Mouse (Mus musculus) right cerebral cortex, postnatal 25 days (tissue): Measurements from ENCODE around the gene Lyrm9.

Source experiments
- DNase-seq: peaks from one replicate; pipeline ENCODE4 v3.0.0; 2022

Gene Lyrm9

DNA sequence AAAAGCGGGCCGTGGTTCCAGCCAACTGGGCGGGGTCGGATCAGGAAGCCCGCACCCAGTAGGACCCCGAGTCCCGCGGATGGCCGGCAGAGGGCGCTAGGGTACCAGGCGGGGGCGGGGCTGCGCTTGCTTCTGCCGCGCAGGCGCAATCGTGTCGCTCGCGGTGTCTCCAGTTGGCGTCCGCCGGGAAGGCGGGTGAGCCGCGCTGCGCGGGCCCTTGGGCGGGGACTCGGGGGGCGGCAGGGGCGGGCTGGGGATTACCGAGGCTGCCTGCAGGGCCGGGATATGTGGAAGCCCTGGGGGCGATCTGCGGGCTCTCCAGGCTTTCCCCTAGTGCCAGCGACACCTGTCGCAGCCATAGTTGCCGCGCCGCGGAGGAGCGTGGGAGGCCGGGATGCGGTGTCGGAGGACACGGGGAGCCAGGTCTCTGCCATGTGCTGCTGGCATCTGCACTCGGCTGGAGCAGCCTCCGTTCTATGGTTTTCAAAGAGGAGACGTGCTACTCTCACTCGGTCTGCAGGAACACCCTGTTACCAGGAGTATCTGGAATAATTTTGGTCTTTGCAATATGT is at the start of gene Lyrm9:
Lyrm9 (plus strand) TSS at position 143 of the 572 bp plus-strand sequence.
- DNase-seq = peak; percentile 95

DNA sequence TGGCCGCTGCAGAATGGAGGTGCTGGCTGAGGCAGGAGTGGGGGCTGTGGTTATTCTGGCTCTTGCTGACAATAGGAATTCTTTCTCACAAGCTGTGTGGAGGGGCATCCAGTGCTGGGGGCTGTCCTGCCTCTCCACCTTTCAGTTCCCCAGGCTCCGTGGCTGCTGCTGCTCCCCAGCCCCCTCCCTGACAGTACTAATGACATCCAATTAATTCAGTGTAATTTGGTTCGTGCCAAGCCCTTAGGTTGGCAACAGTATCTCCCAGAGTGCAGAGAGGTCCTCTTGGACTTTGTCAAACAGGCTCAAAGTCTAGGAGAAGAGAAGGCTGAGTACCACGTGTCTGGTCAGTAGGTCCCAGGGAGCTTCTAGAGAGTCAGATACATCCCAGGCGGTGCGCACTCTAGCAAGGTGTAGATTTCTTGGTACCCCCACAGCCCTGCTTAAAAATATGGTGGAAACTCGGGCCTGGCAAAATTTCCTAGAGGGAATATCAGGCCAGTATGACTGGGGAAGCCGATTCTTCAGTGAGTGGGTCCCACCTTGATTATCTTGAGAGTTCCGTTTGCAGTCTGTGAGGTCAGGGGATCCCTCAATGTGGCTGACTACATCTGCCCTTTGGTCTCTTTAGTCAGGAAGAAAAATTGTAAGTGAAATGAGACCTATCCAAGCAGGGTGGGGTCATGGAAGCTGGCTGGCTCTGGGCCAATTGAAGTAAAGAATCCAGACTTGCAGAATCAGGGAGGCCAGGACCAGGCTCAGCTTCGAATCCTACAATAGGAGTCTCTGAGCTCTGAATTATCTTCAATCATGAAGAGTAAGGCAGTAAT is 48.3 kb upstream of the Lyrm9 start:
- no peak for DNase-seq

DNA sequence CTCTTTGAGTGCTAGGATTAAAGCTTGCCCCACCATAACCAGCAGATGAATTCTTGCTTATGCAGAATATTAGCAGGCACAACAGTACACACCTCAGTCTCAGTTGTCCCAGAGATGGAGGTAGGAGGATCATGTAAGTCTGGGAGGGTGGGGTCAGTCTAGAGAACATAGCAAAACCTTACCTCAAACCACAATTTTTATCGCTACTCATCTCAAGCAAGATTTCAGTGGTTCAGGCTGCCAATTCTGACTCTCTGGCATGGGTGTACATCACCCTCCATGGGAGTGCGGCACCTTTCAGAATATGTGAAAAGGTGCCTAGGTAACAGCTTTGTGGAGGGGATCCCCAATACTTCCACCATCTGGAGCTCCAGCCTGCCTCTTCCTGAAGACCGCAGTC is 46.4 kb upstream of the Lyrm9 start:
- no peak for DNase-seq

DNA sequence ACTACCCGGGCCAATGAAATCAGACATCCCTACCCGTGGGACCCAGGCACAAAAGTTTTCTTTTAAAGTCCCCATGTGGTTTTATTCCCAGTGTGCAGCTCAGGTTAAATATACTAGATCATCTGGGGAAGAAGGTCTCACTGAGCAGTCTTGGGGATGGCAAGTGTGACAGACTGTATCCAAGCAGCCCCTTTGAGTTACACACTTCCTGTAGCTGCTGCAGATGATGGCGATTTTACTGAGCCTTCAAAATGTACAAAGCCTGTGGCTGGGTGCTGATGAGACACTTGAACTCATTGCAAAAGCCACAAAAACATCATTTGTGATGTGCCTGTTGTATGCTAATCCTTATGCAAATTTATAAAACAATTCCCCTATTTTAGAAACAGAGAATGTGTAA is 45.8 kb upstream of the Lyrm9 start:
- DNase-seq = no peak

DNA sequence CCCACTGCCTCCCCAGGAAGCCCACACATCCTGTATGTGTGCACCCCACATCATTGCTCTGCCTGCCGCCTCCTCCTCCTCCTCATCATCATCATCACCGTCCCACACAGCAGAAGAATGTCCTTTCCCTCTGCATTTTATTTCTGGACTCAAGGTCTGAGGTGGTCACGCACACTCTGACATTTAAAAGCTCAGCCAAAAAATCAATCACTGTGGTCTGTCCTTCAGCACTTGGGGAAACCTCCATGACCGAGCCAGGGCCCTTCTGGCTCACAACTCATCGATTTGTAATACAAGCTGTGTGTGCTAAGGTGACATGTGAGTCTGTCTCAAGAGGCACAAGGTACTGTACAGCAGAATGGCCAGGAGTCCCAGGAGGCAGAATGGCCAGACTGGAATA is 44.1 kb upstream of the Lyrm9 start:
- DNase-seq = no peak

DNA sequence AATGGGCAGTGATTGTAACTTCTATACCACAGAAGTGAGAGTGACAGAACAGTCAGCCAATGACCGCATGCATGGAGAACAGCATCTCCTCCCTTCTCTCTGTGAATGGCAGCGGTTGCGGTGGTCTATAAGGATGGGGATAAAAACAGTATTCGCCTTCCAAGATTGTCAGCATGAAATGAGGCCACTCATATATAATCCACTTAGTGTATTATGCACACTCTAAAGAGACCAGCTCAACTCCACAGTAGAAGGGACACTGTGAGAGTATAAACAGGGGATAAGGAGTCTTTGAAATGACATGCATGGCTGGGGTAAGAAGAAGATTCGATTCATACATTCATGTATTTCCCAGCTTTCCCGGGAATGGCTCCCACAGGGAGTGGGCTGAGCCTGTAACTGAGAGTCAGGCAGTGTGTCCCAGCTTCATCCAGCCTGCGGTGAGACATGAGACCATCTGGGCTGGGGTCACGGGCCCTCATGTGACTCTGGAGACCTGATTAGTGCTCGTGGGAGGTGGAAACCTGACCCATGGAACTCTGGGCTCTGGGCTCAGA is 43.5 kb upstream of the Lyrm9 start:
- DNase-seq = no peak

DNA sequence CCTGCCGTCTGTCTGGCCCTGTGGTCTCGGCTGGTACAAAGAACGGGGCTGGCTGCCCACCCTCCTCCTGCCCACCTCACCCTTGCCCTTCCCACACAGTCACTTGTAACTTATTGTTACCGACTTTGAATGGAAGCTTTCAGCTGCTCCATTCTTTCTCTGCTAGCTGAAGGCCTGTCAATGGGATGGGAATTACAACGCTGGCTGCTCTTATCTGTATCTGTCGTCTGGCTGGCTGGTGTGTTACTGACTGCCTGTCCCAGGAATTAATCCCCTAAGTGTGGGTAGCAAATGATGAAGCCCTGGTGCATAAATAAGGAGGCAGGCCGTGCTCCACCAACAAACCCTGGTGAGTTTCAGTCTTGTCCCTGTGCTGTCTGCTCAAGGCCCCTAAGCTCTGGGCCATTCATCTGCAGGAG is 40.4 kb upstream of the Lyrm9 start:
- no peak for DNase-seq

DNA sequence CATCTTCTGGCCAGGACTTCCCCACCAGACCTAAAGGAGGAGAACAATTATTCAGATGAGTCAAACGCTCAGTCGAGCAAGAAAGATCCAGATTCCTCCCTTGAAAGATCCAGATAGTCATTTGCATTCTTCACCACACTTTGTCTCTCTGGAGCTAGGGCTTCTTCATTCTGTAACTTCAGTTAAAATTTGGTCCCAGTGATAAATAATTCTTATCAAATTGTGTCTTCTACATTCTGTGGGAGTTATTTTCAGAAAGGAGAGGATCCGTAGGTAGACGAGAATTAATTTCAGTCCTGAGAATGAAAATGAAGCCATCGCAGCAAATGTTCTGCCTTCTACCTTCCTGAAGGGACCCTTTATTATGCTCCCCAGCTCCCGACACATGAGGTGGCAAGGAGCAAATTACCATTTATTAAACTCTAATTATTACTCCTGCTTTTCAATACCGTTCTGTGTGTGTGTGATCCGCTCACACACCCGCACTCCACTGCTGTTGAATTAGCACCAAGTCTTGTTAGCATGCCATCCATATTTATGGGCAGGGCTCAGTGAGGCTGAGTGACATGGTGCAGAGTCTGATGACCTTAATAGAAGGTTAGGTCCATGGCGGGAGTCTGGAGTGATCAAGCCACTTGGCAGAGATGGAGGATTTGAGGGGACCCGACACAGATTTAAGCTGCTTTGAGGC is 36.9 kb upstream of the Lyrm9 start:
- no peak for DNase-seq

DNA sequence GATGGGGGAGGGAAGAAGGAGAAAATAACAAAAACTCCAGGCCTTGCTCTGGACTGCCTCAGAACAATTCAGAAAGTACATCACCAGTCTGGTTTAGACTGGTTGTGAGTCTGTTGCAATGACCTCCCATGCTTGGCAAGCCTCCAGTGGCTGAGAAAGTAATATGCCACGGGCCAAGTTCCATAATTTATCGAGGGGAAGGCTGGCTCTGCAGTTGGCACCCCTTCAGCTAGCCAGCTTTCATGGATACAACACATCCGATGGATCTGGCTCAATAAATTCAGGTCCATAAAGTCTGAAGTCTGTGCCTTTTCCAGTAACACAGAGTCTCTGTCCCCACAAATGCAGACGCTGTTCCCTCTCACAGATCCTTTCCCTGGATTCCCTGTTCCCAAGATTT is 34.8 kb upstream of the Lyrm9 start:
- DNase-seq = no peak

DNA sequence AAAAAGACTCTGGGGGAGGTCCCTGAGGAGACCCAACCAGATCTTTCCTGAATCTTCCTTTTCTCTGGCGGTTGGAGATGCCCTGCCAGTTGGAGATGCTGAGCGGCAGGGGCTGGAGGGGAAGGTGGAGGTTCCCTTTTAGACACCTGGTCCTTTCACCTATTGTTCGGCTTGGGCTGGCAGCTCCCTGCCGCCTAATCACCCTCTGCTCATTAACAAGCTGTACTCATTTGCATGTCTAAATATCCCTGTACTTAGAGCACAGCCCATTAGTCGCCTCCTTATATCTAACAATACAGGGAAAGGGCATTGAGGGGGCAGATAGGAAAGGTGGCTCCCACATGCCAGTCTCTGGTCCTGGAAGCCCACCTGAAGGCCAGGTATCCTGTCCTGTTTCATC is 34.3 kb upstream of the Lyrm9 start:
- DNase-seq = peak; percentile 28

DNA sequence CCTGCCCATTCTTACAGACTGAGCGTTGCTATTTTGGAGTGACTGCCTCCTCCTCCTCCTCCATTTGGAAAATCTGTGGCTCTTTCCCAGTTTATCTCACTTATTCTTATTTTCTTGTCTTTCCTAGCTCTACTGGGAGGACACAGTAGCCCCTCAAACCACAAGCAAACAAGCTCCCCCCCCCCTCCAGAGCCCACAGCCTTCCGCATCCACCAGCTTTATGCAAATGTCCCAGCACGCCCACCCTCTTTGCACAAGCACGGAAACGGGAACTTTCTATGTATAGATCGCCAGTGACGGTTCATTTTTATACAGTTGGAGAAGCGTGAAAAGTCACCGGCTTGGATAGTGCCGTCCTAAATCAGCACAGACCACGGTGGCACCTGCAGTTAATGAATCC is 33.9 kb upstream of the Lyrm9 start:
- peak; percentile 70 for DNase-seq

DNA sequence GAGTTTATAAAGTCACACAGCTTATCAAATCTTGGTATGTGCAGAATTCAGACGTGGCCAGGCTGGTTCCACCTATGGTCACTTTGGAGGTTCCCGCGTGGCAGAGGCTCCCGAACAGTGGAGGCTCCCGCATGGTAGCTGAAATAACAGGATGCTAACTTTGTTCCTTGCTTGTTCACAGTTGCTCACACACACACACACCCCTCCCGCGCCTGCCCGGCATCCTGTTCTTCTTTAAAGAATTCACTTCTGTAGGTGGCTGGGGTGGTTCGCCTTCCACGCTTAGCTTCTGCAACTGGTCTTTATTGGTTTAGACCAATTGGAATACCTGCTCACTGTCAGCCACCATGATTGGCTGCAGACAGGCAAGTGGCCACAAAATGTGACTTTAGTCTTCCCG is 33.3 kb upstream of the Lyrm9 start:
- DNase-seq = peak; percentile 41

DNA sequence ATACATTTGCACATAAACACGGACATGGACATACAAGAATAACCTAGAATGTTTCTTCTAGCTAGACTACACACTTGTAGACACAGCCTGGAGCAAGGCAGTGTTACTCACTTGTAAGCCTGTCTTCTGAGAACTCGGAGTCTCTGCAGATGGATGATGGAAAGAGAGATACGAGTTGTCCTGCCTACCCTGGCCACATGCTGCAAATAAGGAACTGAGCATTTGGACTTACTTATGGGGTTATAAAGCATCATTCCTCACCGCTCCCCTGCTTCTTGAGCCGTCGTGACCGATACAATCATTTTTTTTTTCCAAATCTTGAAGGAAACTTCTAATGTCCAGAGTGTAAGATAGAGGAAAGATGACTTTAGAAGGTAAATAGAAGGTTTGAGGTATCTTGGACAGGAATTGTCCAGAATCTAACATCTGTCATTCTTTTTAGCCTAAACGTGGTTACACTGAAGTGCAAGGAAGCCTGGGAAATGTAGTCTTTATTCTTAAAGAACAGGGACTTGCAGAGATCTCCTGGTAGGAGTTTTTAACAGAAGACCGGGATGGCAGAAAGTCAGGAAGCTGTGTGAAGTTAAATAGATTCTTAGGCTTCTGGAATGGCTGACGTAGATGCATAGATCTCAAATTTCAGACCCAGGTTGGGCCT is 30.2 kb upstream of the Lyrm9 start:
- DNase-seq = no peak

DNA sequence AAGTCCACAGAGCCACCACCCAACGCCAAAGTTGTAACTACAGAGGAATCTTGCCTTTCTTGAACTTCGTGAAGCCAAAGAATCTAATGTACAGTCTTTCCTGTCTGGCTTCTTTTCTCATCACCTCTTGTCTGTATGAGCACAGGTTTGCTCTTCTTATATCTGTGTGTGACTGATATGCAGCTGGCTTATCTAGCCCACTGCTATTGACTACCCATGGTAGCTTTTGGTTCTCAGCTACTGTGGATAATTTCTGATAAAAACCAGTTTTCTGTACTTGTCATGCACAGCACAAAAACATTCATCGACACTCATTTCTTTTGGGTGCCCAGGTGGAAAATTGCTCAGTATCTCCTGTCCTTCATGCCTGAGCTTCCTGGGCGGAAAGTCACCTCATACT is 25.3 kb upstream of the Lyrm9 start:
- no peak for DNase-seq

DNA sequence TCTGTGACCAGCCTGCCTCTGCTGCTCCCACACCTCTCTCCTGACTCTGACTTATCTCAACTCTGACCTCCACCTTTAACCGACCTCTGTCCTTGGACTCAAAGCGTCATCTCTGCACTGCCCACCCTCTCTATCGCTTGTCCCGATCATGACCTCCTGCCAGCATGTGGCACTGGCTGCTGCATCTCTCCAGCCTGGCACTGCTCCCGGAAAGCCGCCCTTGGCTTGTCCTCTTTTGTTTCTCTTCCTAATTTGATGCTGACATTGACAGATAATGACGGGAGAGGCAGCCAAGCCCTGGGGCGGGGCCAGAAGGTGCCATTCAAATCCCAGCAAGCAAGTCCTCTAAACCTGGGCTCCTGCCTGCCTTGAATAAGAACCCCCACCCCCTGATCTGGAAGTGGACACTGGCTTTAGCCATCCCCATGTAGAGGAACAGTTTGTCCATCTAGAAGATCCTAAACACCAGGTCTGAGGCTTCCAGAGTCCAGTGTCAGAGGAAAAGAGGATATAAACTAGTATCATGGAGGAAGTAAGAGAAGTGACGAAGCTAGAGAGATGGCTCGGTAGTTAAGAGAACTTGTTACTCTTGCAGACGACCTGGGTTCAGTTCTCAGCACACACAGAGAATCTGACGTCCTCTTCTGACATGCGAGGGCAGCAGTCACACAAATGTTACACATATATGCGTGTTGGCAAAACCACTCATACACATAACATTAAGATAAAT is 22.6 kb upstream of the Lyrm9 start:
- DNase-seq = no peak

DNA sequence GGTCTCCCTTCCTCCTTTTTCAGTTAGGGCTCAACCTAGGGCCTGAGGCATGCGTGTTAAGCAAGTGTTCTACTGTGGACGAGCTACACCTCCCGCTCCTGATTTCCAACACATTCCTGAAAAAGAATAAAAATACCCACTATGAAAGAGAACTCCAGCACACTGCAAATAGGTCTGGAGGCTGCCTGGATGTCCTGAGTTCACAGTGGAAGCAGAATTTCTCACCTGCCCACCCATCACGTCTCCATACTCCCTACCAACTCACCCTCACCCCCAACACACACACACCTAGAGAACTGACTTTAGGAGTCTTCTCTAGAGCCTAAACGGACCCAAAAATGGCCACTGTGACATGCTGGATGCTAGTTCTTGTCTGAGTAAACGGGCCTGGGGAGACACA is 21.8 kb upstream of the Lyrm9 start:
- DNase-seq = no peak

DNA sequence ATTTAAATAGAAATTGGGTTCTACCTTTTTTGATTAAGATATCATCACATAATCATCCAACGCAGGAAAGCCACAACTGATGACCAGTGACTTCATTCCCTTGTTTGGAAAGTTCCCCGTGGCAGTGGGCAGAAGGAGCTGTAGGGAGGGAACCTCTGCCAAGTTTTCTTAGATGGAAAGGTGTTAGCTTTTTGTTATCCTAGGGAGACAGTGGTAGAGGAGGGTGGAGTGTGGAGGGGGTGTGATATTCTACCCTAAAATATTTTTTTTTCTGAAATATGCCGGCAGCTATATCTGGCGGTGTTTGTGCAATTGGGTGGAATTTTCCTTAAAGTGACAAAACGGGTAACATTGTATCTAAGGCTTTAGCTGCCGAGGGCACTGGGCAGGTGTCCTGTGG is 21.2 kb upstream of the Lyrm9 start:
- no peak for DNase-seq

DNA sequence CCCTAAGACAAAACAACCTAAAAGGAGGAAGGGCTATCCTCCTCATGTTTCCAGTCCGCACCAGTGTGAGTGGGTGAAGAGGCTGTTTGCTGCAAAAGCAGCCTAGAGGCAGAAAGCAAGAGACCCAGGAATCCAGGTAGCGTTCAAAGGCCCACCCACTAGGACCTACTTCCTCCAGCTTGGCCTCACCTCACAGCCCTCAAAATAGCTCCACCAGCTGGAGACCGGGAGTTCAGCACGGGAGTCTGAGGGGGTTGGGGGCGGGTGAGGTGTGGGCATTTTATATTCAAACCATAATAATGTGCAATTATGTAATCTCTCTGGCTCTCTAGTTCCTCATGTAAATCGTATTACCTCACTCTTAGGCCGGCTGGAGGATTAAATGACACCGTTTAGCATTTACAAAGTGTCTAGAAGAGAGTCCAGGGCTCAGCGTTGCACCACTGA is 20.7 kb upstream of the Lyrm9 start:
- DNase-seq = peak; percentile 69

DNA sequence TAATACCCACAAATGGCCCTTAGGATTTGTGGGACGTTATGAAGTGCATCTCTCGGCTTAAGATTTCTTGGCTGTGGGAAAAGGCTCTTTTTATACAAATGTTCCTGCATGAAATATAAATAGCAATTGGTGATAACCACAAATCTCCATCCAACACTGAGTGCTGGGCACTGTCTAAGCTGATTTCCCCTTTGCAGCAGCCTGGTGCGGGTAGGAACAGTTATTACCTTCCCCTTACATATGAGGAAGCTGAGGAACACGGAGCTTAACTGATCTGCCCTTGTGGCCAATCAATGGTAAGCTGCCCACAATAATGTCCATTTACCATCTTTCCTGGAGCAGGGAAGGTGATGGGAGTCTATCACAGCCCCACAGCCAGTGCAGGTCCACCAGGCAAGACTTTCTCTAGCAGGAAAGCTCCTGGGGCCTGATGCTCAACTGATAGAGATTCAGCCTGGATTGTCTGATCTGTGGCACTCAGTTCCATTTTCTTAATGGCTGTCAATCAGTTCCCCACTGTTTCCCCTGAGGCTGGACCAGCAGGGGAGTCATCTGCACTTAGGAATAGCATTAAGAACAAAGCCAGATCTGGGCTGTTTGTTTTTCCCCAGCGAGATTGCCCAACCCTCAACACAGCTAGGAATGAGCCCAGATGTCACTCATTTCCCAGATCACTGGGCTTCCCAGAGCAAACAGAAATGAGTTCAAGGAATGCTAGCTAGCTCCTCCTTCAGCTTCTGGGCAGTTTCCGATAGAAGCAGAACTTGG is 18.9 kb upstream of the Lyrm9 start:
- no peak for DNase-seq

DNA sequence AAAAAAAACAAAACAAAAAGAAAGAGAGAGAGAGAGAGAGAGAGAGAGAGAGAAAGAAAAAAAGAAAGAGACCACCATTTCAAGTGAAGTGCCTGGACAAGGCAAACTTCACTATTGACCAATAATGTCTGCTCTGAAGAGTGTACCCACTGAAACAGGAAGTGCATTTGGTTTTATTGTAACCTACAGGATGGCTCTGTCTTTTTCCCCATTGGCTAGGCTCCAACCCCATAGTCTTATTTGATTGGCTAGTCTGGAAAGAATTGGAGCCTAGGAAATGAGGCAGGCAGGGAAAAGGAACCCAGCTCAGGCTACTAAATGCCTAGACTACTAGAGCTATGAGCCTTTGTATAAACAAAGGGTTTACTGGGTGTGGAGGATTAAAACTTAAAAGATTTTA is 17.0 kb upstream of the Lyrm9 start:
- DNase-seq = no peak

DNA sequence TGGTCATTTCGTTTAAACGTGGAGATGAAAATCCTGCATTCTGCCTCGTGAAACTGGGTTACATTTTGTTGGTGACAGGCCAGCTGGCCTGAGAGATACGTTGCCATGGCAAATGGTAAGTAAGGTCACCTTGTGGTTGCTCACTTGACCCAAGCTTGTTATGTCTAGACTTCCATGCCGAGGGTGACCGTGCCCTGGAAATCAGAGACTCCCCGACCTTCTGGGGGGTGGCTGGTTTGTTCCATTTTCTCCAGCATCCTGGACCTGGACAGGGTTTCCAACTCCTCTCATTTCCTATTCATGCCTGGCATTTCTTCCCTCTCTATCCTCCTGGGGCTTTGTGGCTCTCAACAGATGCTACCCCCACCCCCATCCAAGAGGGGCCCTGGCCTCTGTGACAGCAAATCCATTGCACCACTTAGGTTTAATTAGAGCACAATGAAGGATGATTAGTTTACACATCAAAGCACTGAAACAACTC is 11.9 kb upstream of the Lyrm9 start:
- DNase-seq = no peak
